Mouse (Mus musculus) CD4-positive, CD25-positive, alpha-beta regulatory T cell, adult 2 months (primary cell): Measurements from ENCODE around the gene Nrbp1.

ENCODE experiments used
- DNase-seq: peaks from one replicate; pipeline ENCODE4 v3.0.0-alpha.2; 2012; ENCODE audit warnings: low read depth, low spot score

Nrbp1 gene

DNA sequence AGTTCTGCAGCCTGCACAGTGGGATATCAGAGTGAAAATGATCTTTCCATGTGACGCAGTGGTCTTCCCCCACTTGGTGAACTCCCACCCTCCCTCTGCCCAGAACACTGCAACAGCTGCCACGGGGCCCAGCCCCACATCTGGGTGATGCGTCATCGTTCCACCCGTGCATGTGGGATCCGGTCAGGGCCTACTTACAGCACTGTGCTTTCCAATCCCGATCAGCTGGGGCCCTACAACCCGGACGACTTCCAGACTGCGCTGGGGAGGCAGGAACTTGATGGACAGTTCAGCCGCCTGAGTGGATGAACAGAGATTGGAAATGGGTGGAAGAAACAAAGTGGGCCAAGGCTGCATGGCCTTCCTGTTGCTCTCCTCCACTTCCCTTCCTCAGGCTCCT lies 17.0 kb downstream of the Nrbp1 start:
- DNase-seq, result no peak

DNA sequence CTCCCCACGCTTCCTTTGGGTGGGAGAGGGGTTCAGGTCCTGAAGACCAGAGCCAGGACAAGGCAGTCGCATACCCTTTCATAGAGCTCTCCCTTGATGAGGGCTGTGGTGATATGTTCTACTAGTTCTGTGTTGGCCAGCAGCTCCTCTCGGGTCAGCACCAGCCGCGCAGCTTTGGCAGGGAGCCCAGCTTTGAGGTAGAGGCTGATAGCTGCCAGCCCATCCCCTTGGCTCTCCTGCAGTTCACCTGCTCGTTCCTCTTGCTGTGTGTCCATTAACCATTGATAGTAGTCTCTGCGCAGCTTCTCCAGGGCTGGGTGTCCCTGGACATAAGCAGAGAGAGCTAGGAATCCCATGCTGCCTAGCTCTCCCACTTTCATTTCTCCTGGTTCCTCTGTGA lies 25.4 kb downstream of the Nrbp1 start:
- no peak for DNase-seq

DNA sequence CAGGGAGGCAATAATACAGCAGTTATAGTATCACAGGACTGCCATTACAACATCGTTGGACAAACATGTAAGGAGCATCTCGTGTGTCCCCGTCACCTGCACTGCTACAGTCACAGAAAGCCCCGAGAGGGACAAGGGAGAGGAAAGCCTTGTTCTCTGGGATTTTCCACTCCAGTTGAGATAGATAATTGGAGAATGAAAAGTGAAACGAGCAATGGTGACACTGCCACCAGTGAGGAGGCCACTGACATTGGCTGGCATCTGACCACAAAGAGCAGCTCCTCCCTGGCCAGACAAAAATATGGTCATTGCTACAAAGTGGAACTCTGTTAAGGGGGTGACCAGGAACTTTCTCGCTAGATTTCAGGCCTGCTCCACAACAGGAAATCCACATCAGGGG lies 27.0 kb downstream of the Nrbp1 start:
- DNase-seq, result no peak

DNA sequence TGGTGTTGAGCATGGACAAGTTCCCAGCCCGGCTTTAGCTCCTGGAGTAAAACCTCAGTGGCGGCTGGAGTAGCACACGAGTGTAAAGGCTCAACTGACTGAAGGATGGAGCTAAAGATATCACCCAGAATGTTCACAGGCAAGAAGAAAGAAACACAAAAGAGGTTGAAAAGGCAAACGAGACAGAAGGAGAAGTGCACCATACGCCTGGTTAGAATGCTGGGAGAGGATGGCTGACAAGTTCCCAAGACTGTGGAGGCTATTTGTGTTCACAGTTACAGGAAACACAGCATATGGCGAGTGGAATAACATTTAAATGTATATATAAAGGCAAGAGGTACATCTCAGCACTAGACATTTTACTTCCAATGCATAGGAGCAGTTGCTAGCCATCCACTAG lies 32.4 kb downstream of the Nrbp1 start:
- DNase-seq, result no peak

DNA sequence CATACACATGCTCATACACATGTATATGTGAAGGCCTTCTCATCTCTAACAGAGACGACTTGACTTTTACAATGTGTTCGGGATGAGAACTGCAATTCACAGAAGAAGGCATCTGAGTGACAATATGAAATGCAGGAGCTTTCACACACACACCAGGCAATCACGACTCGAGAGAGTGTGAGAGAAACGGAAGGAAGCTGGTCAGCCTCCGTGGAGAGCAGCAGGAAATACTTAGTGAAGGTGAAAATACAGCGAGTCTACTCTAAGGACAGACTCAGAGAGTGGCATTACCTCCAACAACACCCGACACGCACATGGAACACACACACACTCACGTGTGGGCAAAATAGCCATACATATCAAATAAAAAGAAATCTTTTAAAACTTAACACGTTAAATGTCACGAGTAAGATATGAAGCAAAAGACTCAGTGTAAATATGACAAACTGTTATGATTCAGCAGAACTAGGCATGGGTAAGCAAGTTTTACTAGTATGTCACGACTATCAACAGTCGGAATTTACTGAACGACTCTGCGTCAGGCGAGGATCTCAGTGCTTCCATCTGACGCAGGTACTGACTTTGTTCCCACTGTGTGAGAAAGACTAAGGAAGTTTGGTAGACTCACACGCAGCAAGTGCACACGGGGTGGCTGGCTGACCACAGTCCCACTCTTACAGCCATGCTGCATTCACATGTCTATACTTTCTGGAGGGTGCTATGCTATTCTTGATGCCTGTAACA lies 38.8 kb downstream of the Nrbp1 start:
- peak; percentile 47 for DNase-seq

DNA sequence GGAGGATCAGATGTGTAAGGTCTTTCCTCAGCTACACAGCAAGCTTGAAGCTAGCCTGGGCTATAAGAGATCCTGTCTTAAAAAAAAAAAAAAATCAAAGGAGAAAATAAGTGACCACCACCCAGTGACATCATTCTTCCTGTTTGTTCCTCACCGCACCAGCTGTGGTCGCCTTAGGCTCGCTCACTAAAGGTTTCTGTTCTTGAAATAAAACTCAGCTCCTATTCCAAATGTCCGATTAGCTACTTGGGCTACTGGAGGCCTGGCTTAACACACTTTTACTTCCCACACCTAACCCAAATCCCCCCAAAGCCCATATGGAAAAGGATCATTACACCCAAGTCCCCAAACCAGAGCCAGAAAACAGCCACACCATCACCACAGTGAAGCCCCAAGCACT lies 47.6 kb downstream of the Nrbp1 start:
- peak; percentile 13 for DNase-seq

DNA sequence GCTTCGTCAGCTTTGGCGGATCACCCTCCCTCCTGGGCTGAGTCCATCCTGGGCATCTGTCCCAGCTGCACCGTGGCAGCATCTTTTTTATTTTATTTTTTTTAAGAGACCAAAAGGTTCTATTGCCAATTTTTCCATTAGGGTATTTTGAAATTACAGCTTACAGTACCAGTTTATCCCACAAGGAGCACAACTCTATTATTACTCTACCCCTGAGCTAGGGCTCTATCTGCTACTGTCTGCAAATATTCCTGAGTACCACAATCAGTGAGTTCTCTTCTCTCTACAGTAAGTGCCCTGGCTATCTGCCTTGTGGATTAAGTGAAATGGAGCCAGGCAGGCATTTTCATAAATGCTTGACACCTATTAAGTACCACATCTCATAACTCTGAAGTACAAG lies 48.0 kb downstream of the Nrbp1 start:
- peak; percentile 20 for DNase-seq

DNA sequence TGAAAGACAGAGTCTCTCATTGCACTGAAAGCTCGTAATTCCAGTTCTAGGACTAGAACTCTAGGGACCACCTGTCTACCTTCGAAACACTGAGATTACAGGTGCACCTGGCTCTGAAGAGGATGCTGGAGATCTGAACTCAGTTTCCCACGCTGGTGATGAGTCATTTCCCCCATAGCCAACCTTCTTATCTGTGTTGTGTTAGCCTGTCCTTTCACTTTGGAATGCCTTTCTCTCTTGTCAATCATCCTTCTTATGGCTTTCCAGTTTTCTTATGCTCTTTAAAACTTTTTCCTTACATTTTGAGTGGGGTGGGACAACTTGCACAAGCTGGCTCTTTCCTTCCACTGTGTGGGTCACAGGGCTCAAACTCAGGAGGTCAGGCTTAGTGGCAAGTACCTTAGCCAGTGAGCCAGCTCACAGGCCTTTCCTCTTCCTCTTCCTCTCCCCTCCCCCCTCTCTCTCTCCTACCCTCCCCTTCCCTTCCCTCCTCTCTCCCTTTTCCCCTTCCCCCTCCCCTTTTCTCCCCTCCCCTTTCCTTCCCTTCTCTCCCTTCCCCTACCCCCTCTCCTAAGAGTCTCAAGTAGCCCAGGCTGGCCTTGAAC lies 49.1 kb downstream of the Nrbp1 start:
- peak; percentile 28 for DNase-seq

DNA sequence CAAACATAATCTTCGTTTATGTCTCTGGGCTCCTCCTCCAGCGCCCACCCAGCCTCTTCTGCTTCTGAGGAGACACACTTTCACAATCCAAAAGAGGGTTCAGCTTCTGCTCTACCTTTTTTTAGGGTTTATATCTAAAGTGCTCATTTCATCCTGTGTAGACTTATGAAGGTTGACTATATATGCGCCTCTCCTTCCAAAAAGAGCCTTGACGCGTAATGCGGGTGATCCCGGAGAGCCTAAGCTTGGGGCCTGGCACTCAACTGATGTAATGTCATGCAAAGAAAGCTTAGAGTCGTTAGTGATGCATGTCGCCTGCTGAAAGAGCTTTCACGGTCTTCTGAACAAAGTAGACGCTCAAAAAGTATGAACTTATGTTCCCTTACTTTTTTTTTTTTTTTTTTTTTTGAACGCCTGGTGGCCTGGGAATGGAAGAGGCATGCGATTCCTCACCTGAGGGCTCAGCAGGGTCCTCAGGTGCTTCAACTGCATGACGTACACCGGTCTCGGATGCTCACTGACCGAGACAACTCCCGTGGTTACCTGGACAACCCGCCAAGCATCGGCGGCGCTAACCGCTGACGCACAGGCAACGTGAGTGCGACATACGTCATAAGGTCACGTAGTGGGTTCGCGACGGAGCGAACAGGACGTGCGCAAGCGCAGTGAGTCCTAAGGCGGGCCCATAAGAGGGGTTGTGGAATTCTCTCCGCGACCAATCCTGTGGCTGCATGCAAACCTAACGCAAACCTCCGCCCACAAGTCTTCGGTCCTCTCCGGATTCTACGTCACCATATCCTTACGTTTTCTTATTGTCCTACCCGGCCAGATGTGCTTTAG lies 50.1 kb downstream of the Nrbp1 start, which contains the start of gene Ift172:
Gene Ift172 (minus strand): TSS at position 596 of the 840 bp plus-strand sequence.
- peak; percentile 100 for DNase-seq

DNA sequence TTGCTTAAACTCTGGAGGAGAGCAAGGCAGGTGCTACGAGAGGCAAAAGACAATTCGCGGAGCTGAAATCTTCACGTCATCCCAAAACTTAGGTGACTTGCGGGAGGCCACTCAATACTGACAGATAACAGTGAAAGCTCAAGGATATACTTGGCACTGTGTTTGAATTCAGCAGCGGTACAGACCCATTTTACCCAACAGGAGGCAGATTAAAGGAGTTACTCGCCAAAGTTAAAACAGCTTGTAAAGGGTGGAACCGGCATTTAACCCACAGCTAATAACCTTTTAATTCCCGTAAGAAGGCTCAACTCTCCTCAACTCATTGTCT lies 50.7 kb downstream of the Nrbp1 start:
- DNase-seq, result no peak

DNA sequence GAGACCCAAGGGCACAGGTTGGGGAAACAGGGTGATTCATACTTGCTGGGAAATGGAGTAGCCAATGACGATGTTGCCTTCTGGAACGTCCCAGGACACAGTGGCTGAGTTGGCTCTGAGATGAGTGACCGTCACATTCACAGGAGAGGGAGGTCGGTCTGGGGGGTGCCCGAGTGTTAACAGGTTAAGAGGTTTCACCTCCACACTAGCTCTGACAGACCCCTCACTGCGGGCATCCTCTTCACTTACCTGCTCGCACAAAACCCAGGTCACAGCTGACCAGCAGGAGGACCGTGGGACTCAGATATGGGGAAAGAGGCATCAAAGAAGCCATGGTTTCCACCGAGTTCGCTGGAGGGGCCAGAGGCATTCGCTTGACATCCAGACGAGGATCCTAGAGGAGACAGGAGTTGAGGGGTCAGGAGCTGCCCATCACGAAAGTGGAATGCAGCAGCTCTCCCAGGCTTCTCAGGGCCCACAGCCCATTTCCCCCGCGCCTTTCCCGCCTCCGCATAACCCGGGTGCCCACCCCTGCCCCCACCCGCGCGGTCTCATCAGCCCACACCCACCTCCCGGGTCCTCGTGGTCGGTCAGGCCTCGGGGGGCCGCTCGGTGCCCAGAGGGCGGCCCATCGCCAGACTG lies 54.4 kb downstream of the Nrbp1 start:
- no peak for DNase-seq

DNA sequence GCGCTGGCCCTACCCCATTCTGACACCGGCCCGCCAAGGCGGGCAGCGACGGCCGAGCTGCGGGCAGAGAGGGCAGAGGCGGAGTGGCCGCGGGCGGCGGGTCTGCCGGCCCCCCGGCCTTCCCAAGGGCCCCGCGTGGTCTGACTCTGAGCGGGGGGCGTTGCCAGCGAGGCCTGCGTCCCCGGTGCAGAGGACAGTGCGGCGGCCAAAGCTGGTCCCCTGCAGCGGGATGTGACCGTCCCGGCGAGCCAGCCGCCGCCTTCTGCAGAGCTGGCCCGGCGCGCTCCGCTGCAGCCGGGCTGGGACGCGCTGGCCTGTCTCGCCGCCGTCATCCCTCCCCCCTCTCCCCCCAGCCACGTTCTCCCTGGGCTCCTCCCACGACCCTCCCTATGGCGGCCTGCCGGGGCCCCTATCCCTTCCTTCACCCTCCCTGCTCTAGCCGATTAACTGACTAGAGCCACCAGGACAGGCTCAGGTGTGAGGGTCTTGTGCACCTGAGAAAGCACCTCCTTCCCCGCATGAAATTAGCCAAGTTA lies 55.0 kb downstream of the Nrbp1 start, which contains the start of gene Fndc4:
Gene Fndc4 (minus strand): TSS at position 475 of the 536 bp plus-strand sequence.
- DNase-seq, result peak; percentile 43

DNA sequence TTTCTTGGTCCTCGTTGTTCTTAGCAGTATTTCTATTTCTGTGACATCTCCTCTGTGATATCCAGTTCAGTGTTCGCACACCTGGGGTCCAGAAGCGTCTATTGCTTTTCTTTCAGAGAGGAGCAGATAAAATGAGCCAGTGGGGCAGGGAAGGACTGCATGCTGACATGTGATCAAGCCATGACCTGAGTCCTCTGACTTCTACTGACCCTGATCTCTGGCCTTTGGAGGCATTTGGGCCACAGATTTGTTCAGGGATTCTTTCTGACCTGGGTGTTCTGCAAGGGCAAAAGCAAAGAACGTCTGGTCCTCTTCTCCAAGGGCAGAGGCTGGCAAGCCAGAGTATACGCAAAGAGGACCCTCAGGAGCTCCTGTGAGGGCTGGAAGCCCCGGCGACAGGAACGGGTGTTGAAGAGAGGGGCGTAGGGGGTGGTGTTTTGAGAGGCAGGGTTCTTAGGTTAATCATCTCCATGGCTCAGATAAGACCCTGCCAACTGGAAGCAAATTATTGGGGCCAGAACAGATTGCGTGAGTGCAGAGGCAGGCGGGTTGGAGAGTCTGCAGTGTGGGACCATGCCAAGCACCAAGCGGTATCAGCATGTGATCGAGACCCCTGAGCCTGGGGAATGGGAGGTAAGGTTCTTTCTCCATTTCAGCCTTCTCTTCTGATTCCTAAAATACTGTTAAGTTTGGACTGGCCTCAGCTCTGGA lies 56.5 kb downstream of the Nrbp1 start, which contains the start of gene Gckr:
Gene Gckr (plus strand): TSS at position 397 of the 711 bp plus-strand sequence.
- no peak for DNase-seq

DNA sequence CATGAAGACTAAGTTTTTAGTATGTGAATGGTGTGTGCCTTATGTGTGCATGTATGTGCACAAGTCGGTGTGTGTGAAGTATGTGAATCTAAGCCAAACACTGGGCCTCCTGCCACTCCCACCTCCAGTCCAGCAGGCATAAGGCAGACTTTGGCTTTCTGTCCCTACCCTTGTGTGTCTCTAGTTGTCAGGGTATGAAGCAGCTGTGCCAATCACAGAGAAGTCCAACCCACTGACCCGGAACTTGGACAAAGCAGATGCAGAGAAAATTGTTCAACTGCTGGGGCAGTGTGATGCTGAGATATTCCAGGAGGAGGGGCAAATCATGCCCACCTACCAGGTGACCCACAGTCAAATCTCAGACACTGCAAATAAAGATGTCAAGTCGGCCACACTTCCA lies 57.3 kb downstream of the Nrbp1 start:
- no peak for DNase-seq

DNA sequence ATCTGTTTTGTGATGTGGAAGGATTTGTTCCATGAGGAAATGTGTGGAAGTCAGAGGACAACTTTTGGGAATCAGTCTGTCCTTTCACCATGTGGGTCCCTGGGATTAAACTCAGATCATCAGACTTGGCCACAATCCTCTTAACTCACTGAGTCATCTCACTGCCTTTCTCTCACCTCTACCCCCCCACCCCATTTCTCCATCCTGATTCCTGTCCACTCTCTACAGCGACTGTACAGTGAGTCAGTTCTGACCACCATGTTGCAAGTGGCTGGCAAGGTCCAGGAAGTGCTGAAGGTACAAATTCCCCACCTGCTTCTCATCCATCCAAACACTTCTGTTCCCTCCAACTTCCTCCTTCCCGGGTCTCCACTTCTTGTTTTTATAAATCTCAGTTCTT lies 57.8 kb downstream of the Nrbp1 start:
- DNase-seq, result no peak
